Mouse (Mus musculus): ENCODE data around the gene Clba1. TPM values are rescaled to one million over a fixed set of nuclear protein-coding genes. Genes with fewer than 3 reads are reported as not detected.

Gene Clba1
- 14.7 and 15.3 TPM in 2 replicates for polyA plus RNA-seq (2014; fragmentation: Nextera tagmentation; extraction: Ambion mirVana)

DNA sequence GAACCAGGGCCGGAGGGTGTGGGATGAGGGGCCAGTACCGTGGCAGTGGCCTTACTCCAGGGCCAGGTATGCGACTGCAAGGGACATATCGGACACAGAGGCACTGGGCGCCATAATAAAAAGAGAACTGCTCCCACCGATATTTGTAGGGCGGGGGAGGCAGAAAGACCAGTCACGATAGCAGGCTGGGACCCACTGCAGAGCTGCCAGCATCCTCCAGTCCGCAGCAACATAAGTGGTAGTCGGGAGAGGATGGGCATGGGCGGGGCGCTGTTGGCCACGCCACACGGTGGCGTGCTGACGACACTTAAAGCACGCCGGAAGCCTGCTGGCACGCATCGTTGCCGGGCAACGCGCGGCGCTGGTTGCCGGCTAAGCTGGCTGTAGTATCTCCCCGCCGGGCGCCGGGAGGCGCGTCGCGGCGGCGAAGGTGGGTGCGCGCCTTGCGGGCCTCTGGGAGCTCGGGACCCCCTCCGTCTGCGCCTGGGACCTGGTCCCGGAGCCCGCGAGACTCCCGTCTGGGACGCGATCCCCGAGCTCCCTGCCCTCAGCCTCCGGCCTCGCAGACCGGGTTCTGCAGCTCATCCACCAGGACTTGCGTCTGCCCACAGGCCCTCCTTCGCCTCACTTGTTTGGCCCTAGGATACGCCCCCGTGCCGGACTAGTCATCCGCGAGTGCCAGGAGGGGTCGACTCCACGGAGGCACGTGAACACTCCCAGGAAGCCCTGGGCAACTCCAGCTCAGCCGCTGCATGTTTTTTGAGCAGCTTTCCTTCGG lies at the start of gene Clba1:
Gene Clba1, plus strand, starts transcription at position 351 of the 778 bp plus-strand sequence.
- Histone ChIP-seq H3K9ac (ENCODE audit: low read length) (peak within 1 kb of the TSS; percentile 71), H3K4me3 (ENCODE audit: low read depth, low read length) (peak within 1 kb of the TSS; percentile 66), H3K36me3 (ENCODE audit: control insufficient read depth, insufficient read depth, low read length) (no peaks in the 10 kb centered on the region), H3K27me3 (ENCODE audit: control insufficient read depth, insufficient read depth, low read length) (no peaks in the 10 kb centered on the region), H3K9me3 (ENCODE audit: control insufficient read depth, low read length) (no peaks in the 10 kb centered on the region), H3K4me2 (peak within 1 kb of the TSS; percentile 98), H3K27ac (ENCODE audit: low read depth, low read length) (0 out of 2 replicates have a peak within 1 kb of the TSS, but pooled peaks have one; percentile 22), H3K4me1 (ENCODE audit: control insufficient read depth, insufficient read depth, low read length) (peaks cover 5% of the 10 kb centered on the region)
- peak; percentile 99 for DNase-seq (ENCODE audit: low spot score, missing footprints)
- ATAC-seq (ENCODE audit: low FRiP score): peak; percentile 93
- under 1% methylated on average over 58 of the region's 64 CpGs for WGBS

DNA sequence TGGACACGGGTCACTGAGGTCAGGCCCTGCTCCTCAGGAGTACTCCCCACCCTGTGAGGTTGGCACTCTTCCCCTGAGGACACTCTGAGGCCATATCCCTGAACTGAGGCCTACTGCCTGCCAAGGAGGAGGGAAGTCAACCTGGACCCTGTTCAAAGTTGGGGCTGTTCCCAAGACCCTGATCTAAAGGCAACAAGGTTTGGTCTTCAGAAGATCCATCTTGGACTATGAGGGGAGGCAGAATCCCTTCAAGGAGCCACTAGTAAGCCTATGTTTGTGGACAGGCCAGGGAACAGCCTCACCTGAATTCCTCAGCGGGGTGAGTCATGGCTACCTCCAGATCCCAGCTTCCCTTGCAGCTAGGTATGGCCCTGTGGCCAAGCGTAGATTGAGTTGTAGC lies 49.3 kb upstream of the Clba1 start:
- Histone ChIP-seq H3K27ac (ENCODE audit: low read depth, low read length) (no peak overlapping the region), H3K27me3 (ENCODE audit: control insufficient read depth, insufficient read depth, low read length) (no peaks in the 10 kb centered on the region), H3K4me1 (ENCODE audit: control insufficient read depth, insufficient read depth, low read length) (no peaks in the 10 kb centered on the region), H3K9me3 (ENCODE audit: control insufficient read depth, low read length) (no peaks in the 10 kb centered on the region), H3K36me3 (ENCODE audit: control insufficient read depth, insufficient read depth, low read length) (no peaks in the 10 kb centered on the region), H3K9ac (ENCODE audit: low read length) (no peak overlapping the region), H3K4me3 (ENCODE audit: low read depth, low read length) (no peak overlapping the region), H3K4me2 (no peak overlapping the region)
- ATAC-seq (ENCODE audit: low FRiP score): no peak
- WGBS: 80% methylated on average over 3 of the region's 3 CpGs
- no peak for DNase-seq (ENCODE audit: low spot score, missing footprints)

DNA sequence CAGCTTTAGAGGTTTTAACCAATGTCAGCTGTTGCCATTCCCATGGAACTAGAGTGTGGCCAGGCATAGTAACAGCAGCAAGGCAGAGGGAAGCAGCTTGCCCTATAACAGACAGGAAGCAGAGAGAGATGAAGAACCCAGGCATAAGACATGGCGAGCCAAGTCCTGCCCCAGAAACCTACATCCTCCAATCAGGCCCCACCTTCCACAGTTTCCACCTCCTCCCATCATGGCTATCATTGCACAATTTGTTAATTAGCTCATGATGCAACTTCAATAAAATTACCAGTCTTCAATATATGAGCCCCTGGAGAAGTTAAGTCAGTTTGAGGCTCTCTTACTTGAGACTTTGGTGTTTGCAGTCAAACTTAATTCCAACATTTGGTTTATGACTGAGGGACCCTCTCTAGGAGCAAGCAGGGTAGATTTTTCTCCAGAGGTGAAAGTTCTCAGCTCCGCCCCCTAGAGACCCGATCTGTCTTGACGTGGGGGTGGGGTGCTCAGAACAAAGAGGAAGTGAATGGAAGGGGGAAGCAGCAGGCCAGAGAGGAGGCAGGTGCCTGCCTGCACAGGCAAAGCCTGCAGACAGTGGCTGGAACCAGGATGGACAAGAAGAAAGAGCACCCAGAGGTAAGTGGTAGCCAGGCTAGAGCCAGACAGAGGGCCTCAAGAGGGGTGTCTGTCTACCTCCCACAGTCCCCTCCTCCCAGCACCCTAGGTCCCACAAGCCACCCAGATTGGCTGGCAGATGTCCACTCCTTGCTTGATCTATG lies 48.4 kb upstream of the Clba1 start, which contains the start of gene Pld4:
Gene Pld4, plus strand, starts transcription at position 502 of the 773 bp plus-strand sequence.
- H3K27me3 ChIP-seq (ENCODE audit: control insufficient read depth, insufficient read depth, low read length): no peaks in the 10 kb centered on the region
- H3K4me3 ChIP-seq (ENCODE audit: low read depth, low read length): no peak within 1 kb of the TSS
- no peak within 1 kb of the TSS for H3K27ac ChIP-seq (ENCODE audit: low read depth, low read length)
- H3K9ac ChIP-seq (ENCODE audit: low read length): no peak within 1 kb of the TSS
- no peaks in the 10 kb centered on the region for H3K9me3 ChIP-seq (ENCODE audit: control insufficient read depth, low read length)
- no peaks in the 10 kb centered on the region for H3K4me1 ChIP-seq (ENCODE audit: control insufficient read depth, insufficient read depth, low read length)
- 44% methylated on average over 4 of the region's 4 CpGs for whole genome bisulfite sequencing
- no peaks in the 10 kb centered on the region for H3K36me3 ChIP-seq (ENCODE audit: control insufficient read depth, insufficient read depth, low read length)
- ATAC-seq (ENCODE audit: low FRiP score) (no peak), DNase-seq (ENCODE audit: low spot score, missing footprints) (no peak)
- no peak within 1 kb of the TSS for H3K4me2 ChIP-seq

DNA sequence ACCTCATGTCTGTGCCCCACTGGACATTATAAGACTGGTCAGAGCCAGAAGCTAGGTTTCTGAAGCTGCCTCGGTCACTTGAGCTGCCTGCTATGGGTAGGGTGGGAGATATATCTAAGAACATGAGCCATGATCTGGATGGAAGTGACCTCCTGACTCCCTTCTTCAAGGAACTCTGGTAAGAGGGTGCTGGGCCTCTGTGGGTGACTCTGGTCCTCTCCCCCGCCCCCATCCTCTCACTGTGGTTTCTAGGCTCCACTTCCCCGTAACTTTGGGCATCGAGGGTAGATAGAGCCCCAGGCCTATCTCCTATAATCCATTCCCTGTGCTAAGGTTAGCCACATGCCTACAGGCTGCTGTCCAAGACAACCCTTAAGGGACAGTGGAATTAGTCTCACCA lies 47.3 kb upstream of the Clba1 start:
- H3K36me3 ChIP-seq (ENCODE audit: control insufficient read depth, insufficient read depth, low read length): no peaks in the 10 kb centered on the region
- no peak overlapping the region for H3K4me3 ChIP-seq (ENCODE audit: low read depth, low read length)
- no peak for ATAC-seq (ENCODE audit: low FRiP score)
- WGBS: 91% methylated on average over 4 of the region's 4 CpGs
- no peak overlapping the region for H3K4me2 ChIP-seq
- no peaks in the 10 kb centered on the region for H3K4me1 ChIP-seq (ENCODE audit: control insufficient read depth, insufficient read depth, low read length)
- no peaks in the 10 kb centered on the region for H3K27me3 ChIP-seq (ENCODE audit: control insufficient read depth, insufficient read depth, low read length)
- H3K9ac ChIP-seq (ENCODE audit: low read length): no peak overlapping the region
- H3K9me3 ChIP-seq (ENCODE audit: control insufficient read depth, low read length): no peaks in the 10 kb centered on the region
- H3K27ac ChIP-seq (ENCODE audit: low read depth, low read length): no peak overlapping the region
- DNase-seq (ENCODE audit: low spot score, missing footprints): no peak

DNA sequence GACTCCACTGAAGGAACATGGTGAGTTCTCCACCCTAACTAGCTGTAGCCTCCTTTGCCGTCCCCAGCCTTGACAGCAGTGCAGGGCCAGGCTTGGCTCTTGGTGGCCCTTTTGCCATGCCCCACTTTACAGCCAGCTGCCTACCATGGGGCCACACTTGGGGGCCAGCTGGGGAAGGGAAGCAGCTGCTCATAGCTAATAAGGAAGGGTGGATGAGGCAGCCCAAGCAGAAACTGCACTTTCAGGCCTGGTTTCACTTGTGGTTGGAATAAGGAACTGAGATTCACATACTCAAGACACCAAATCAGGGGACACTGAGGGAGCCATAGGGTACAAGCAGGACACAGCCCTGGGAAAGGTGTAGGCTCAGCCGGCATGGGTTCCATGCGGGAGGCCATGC lies 46.7 kb upstream of the Clba1 start:
- no peak overlapping the region for H3K4me2 ChIP-seq
- no peaks in the 10 kb centered on the region for H3K36me3 ChIP-seq (ENCODE audit: control insufficient read depth, insufficient read depth, low read length)
- no peaks in the 10 kb centered on the region for H3K4me1 ChIP-seq (ENCODE audit: control insufficient read depth, insufficient read depth, low read length)
- H3K27me3 ChIP-seq (ENCODE audit: control insufficient read depth, insufficient read depth, low read length): no peaks in the 10 kb centered on the region
- DNase-seq (ENCODE audit: low spot score, missing footprints) (no peak), ATAC-seq (ENCODE audit: low FRiP score) (no peak)
- WGBS: 89% methylated on average over 3 of the region's 3 CpGs
- no peak overlapping the region for H3K9ac ChIP-seq (ENCODE audit: low read length)
- no peak overlapping the region for H3K4me3 ChIP-seq (ENCODE audit: low read depth, low read length)
- no peaks in the 10 kb centered on the region for H3K9me3 ChIP-seq (ENCODE audit: control insufficient read depth, low read length)
- H3K27ac ChIP-seq (ENCODE audit: low read depth, low read length): no peak overlapping the region

DNA sequence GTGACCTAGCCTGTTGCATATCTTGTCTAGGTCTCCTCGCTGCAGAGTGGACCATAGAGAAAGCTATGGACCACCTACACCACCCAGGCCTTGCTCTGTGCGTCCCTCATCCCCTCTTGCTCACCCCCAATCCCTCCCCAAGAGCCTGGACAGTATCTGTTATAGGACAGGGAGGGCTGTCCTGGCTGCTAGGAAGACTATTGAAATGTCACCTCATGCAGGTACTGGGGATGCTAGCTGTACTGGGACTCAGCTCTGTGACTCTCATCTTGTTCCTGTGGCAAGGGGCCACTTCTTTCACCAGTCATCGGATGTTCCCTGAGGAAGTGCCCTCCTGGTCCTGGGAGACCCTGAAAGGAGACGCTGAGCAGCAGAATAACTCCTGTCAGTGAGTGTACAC lies 45.6 kb upstream of the Clba1 start:
- Histone ChIP-seq H3K9me3 (ENCODE audit: control insufficient read depth, low read length) (no peaks in the 10 kb centered on the region), H3K4me3 (ENCODE audit: low read depth, low read length) (no peak overlapping the region), H3K9ac (ENCODE audit: low read length) (no peak overlapping the region), H3K27ac (ENCODE audit: low read depth, low read length) (no peak overlapping the region), H3K36me3 (ENCODE audit: control insufficient read depth, insufficient read depth, low read length) (no peaks in the 10 kb centered on the region), H3K4me2 (no peak overlapping the region), H3K4me1 (ENCODE audit: control insufficient read depth, insufficient read depth, low read length) (no peaks in the 10 kb centered on the region), H3K27me3 (ENCODE audit: control insufficient read depth, insufficient read depth, low read length) (no peaks in the 10 kb centered on the region)
- WGBS: 83% methylated on average over 4 of the region's 4 CpGs
- DNase-seq (ENCODE audit: low spot score, missing footprints): no peak
- no peak for ATAC-seq (ENCODE audit: low FRiP score)

DNA sequence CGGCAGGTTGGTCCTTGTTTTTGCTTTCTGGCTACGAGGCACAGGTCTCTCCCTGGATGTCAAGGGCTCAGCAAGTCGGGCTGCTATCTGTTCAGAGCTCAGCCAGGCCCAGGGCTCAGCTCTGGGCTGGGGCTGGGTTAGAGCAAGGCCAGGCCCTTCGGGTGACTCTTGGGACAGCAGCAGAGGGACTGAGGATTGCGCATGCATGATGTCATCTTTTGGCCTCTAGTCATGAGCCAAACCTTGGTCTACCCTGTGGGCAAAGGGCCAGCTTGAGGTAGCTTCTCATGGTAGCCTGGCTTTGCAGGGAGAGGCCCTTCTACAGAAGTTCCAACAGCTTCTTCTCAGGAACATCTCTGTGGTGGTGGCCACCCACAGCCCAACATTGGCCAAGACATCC lies 44.6 kb upstream of the Clba1 start:
- no peak for ATAC-seq (ENCODE audit: low FRiP score)
- Histone ChIP-seq H3K4me1 (ENCODE audit: control insufficient read depth, insufficient read depth, low read length) (no peaks in the 10 kb centered on the region), H3K36me3 (ENCODE audit: control insufficient read depth, insufficient read depth, low read length) (no peaks in the 10 kb centered on the region), H3K9ac (ENCODE audit: low read length) (no peak overlapping the region), H3K27ac (ENCODE audit: low read depth, low read length) (no peak overlapping the region), H3K4me3 (ENCODE audit: low read depth, low read length) (no peak overlapping the region), H3K27me3 (ENCODE audit: control insufficient read depth, insufficient read depth, low read length) (no peaks in the 10 kb centered on the region), H3K9me3 (ENCODE audit: control insufficient read depth, low read length) (no peaks in the 10 kb centered on the region), H3K4me2 (no peak overlapping the region)
- whole genome bisulfite sequencing: 85% methylated on average over 5 of the region's 5 CpGs
- no peak for DNase-seq (ENCODE audit: low spot score, missing footprints)

DNA sequence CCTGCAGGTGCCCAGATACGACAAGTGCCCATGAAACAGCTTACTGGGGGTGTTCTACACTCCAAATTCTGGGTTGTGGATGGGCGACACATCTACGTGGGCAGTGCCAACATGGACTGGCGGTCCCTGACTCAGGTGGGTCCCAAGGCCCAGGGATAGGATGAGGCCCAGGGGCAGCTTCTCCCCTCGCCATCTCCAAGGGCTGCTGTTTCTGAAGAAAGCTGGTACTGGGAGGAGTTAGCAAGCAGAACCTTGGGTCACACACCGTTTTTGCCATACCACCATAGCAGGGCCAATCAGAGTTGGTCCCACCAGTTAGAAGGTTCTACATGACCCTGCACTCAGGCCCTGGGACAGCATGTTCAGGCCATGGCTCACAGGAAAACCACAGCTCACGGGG lies 43.7 kb upstream of the Clba1 start:
- no peak for DNase-seq (ENCODE audit: low spot score, missing footprints)
- 89% methylated on average over 7 of the region's 7 CpGs for WGBS

DNA sequence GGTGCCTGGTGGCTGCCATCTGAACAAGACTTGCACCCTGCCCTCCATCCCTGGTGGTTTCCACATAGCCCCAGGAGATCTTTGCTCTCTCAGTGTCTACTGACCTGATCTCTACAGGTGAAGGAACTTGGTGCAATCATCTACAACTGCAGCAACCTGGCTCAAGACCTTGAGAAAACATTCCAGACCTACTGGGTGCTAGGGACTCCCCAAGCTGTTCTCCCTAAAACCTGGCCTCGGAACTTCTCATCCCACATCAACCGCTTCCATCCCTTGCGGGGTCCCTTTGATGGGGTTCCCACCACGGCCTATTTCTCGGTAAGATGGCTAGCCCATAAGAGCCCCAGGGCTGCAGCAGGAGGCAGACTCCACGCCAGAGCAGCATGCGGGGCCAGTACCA lies 42.2 kb upstream of the Clba1 start:
- DNase-seq (ENCODE audit: low spot score, missing footprints) (no peak), ATAC-seq (ENCODE audit: low FRiP score) (no peak)
- no peaks in the 10 kb centered on the region for H3K4me1 ChIP-seq (ENCODE audit: control insufficient read depth, insufficient read depth, low read length)
- no peaks in the 10 kb centered on the region for H3K9me3 ChIP-seq (ENCODE audit: control insufficient read depth, low read length)
- no peak overlapping the region for H3K4me3 ChIP-seq (ENCODE audit: low read depth, low read length)
- 91% methylated on average over 7 of the region's 7 CpGs for WGBS
- no peaks in the 10 kb centered on the region for H3K27me3 ChIP-seq (ENCODE audit: control insufficient read depth, insufficient read depth, low read length)
- H3K27ac ChIP-seq (ENCODE audit: low read depth, low read length): no peak overlapping the region
- no peaks in the 10 kb centered on the region for H3K36me3 ChIP-seq (ENCODE audit: control insufficient read depth, insufficient read depth, low read length)
- H3K4me2 ChIP-seq: no peak overlapping the region
- H3K9ac ChIP-seq (ENCODE audit: low read length): no peak overlapping the region

More for the DNA sequence above, 43.7 kb upstream of the Clba1 start:
- no peaks in the 10 kb centered on the region for H3K4me1 ChIP-seq (ENCODE audit: control insufficient read depth, insufficient read depth, low read length)
- H3K27ac ChIP-seq (ENCODE audit: low read depth, low read length): no peak overlapping the region
- ATAC-seq (ENCODE audit: low FRiP score): no peak
- H3K36me3 ChIP-seq (ENCODE audit: control insufficient read depth, insufficient read depth, low read length): no peaks in the 10 kb centered on the region
- H3K9me3 ChIP-seq (ENCODE audit: control insufficient read depth, low read length): no peaks in the 10 kb centered on the region
- H3K27me3 ChIP-seq (ENCODE audit: control insufficient read depth, insufficient read depth, low read length): no peaks in the 10 kb centered on the region
- no peak overlapping the region for H3K9ac ChIP-seq (ENCODE audit: low read length)
- no peak overlapping the region for H3K4me3 ChIP-seq (ENCODE audit: low read depth, low read length)
- H3K4me2 ChIP-seq: no peak overlapping the region
